Mouse (Mus musculus): ENCODE results near the gene Slitrk2.

DNA sequence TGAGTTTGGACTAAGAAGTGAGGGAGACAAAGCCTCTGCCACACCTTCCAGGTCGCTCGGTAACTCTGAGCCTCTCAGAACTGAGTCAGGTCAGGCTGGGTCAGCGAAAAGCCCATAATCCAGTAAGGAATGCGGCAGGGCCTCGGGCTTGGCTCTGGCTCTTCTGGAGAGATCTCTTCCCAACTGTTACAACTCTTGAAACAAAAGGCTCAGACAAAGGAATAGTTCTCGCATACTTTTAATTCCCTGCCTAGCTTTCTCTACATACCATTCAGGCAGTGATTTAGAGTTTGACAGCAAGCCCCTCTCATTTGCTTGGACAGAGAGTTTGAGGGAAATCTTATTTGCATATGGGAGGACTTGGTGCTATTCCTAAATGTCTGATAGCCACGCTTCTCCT, 29.5 kb downstream of the Slitrk2 start:
- TF ChIP-seq EP300 (IDR thresholded peaks at IDR 0.05; ENCODE audit: low read depth) (no peak), CTCF (IDR thresholded peaks at IDR 0.05; ENCODE audit: low read depth) (no peak)

Data from liver, embryonic 14.5 days (tissue).